Mouse (Mus musculus) central nervous system, embryonic 11.5 days (tissue): ENCODE data around the gene Olfr559. TPM values are rescaled to one million over a fixed set of nuclear protein-coding genes. Genes with fewer than 3 reads are reported as not detected.

ENCODE experiments used
- polyA plus RNA-seq: library from polyadenylated mRNA; depleted of rRNA; stranded (reverse); fragments of >200 nt; gene quantifications from 2 replicates; pipeline ENCODE4 v1.2.3, GENCODE M21; 2012; rRNA removed

Olfr559 gene
- polyA plus RNA-seq: not detected in 2 replicates

DNA sequence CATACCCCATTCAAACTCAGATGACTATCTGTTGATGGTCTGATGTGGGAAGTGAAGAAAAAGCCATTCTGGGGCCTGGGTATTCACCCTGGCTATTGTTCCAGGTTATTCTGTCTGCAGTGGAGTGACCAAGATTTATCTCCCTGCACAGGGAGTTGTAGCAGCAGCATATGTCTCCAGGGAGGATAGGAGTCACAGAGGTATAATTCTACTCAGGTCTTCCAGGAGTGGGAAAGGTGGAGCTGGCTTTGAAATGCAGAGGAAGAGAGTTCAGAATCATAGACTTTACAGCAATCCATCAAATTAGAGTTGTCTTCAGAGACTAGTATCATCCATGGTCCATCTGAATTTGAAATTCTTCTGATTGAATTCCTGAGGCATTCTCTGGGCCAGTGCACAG is at the start of gene Olfr559:
Gene Olfr559, minus strand, starts transcription at position 101 of the 400 bp plus-strand sequence.

DNA sequence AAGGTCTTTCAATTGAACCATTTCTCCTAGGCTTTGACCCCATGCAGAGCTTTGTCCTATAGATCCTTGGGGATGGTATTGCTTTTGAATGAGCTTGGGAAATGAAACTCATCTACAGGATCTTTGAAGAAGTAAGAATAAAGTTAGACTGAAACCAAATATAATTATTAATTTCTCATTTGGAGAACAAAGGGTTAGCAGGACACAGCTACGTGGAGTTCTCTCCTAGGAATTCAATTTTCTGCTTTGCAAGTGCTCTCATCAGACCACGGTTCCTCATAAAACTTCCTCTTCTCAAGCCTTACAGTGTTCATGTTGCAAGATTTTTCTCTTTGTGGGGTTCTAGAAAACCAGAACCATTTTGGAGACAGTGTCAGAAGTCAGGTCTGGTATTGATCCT is 43.6 kb upstream of the Olfr559 start, which contains the start of gene Olfr561:
Gene Olfr561, plus strand, starts transcription at position 301 of the 400 bp plus-strand sequence.

DNA sequence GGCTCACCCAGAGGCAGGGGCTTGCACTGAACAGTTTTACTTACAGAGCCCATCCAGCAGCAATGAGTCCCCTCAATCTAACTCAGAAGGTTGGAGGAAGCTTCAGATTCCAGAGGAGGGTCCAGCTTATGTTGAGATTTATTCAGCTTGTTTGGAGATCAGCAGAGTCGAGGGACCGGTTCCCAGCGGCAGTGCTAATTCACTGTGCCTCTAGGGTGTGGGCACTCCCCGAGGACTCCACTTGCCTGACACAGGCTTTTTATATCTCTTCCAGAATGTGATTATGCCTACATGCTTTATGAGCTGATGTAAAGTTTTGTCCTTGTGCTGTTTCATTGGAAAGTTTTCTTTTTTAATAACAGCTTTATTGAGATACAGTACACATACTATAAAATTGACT is 32.0 kb upstream of the Olfr559 start, which contains the start of the genes Olfr560 and Olfr78:
Gene Olfr560, minus strand, starts transcription at position 101 of the 400 bp plus-strand sequence.
Gene Olfr78, minus strand, starts transcription at position 206 of the 400 bp plus-strand sequence.

DNA sequence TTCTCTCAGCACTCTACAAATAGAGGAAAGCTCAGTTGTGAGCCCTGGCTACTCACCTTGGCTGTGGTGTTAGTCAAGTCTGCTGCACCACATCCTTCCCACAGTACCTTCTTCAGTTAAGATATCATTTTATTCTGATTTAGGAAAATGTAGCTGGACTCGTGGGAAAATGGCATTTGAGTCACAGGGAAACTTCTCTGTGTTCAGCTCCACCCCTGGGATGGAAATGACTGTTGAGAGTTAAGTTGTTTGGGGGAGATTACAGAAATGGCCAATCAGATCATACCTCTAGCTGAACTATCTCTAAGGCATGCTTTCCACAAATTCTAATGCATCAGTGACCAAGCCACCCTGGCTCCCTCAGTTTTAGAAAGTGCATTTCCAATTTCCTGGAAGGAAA is 8.3 kb downstream of the Olfr559 start, which contains the start of gene Olfr33:
Gene Olfr33, minus strand, starts transcription at position 101 of the 400 bp plus-strand sequence.

DNA sequence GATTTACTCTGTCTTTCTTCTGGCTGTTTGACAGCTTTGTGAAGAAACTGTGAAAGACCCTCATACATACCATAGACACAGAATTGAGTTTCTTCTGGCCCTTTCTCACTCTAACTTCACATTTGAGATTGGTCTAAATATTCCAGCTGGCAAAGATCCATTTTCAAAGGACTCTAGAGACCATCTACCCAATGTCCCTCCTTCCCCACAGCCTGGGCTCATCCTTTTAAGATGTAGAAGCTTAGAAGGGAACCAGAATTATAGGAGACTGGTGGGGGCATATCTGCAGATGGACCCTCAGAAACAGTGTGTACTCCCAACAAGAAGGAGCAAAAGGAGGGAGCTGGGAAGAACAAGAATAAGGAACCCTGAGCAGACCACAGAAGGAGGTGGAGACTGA is 25.4 kb downstream of the Olfr559 start, which contains the start of gene Olfr558:
Gene Olfr558, plus strand, starts transcription at position 301 of the 400 bp plus-strand sequence.

DNA sequence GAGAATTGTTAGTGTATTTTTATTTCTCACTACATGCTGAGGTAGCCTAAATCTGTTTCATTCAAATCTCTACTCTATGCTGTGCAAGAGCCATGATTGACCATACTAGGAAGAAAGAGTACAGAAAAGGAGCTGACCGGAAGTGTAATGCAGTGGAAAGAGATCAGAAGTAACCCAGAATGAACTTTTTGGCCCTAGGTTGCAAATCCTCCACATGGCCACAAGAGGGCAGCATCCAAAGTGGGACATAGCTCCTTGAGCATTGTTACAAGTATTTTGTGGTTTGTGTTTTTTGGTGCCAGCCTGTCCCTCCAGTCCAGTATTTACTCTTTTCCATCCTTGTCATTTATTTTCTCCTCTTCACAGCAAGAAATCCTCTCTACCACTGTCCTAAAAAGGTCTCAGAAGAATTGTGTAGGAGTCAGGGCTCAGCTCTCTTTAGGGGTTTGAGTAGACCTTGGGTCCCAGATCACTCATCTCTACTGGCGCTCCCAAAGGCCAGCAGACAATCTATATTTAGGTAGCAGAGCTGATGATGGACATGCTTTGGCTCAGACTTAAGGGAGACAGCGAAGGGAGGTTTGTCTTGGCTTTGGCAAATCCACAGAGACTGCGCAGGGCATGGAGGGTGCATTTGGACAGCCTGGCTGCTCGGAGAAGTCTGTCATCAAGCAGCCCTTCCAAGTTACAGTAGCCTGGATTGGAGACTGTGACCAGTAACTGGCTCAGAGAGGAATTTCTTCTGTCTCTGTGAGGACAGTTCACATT is 31.7 kb downstream of the Olfr559 start, which contains the start of gene Olfr557:
Gene Olfr557, plus strand, starts transcription at position 553 of the 768 bp plus-strand sequence.

DNA sequence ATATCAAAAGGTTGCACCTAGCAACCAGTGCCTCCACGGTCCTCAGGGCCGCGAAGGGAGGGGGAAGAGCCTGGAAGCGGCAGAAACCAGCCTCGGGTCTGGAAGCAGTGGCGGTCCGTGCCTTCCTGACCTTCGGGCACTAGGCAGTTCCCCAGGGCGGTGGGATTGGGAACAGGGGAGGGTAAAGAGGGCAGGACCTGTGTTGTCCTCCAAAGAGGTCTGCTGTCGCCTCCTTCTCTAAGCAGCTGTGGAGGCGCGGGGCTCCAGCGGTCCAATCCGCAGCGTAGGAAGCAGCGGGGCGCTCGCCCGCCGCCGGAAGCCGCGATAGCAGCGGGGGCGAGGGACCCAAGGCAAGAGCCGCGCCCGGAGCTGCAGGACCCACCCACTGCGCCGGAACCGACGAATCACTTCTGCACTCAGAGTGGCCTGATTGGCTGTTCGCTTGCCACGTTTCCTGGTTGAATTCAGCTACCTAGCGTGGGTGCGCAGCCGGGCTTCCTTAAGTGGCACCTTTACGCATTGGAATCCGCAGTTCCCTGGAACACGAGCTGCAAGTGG is 40.3 kb downstream of the Olfr559 start, which contains the start of gene Trim68:
Gene Trim68, minus strand, starts transcription at position 384 of the 558 bp plus-strand sequence.

Other genes with a start within 250 kb of the Olfr559 start
- gene Olfr543, start 245.8 kb downstream of the Olfr559 start, polyA plus RNA-seq: not detected in 2 replicates
- gene Olfr544, start 239.2 kb downstream of the Olfr559 start, polyA plus RNA-seq: not detected in 2 replicates
- not detected in 2 replicates for gene Olfr545, start 227.9 kb downstream of the Olfr559 start, polyA plus RNA-seq
- gene Olfr547, start 192.7 kb downstream of the Olfr559 start, polyA plus RNA-seq: not detected in 2 replicates
- 0.01 TPM in 1 of 2 replicates, not detected in the other for gene Olfr548-ps1, start 186.6 kb downstream of the Olfr559 start, polyA plus RNA-seq
- not detected in 2 replicates for gene Olfr549, start 177.6 kb downstream of the Olfr559 start, polyA plus RNA-seq
- 4.2 and 5.1 TPM in 2 replicates for gene Trim21, start 162.0 kb downstream of the Olfr559 start, polyA plus RNA-seq
- not detected in 2 replicates for gene Olfr550, start 156.0 kb downstream of the Olfr559 start, polyA plus RNA-seq
- not detected in 2 replicates for gene Olfr551, start 135.6 kb downstream of the Olfr559 start, polyA plus RNA-seq
- gene Olfr552, start 129.7 kb downstream of the Olfr559 start, polyA plus RNA-seq: not detected in 2 replicates
- gene Olfr553, start 109.3 kb downstream of the Olfr559 start, polyA plus RNA-seq: not detected in 2 replicates
- gene Olfr554, start 89.1 kb downstream of the Olfr559 start, polyA plus RNA-seq: not detected in 2 replicates
- gene Olfr555, start 68.7 kb downstream of the Olfr559 start, polyA plus RNA-seq: not detected in 2 replicates
- not detected in 2 replicates for gene Olfr556, start 62.6 kb downstream of the Olfr559 start, polyA plus RNA-seq
- 20.2 and 24.8 TPM in 2 replicates for gene Trim68, start 40.2 kb downstream of the Olfr559 start, polyA plus RNA-seq
- gene Olfr557, start 31.6 kb downstream of the Olfr559 start, polyA plus RNA-seq: 0.06 TPM in 1 of 2 replicates, not detected in the other
- gene Olfr558, start 25.3 kb downstream of the Olfr559 start, polyA plus RNA-seq: 0.04 and 0.21 TPM in 2 replicates
- gene Olfr33, start 8.4 kb downstream of the Olfr559 start, polyA plus RNA-seq: not detected in 2 replicates
- not detected in 2 replicates for gene Olfr560, start 31.9 kb upstream of the Olfr559 start, polyA plus RNA-seq
- 0.06 and 0.15 TPM in 2 replicates for gene Olfr78, start 32.0 kb upstream of the Olfr559 start, polyA plus RNA-seq
- gene Olfr561, start 43.7 kb upstream of the Olfr559 start, polyA plus RNA-seq: 0.05 TPM in 1 of 2 replicates, not detected in the other
- not detected in 2 replicates for gene Olfr564, start 76.0 kb upstream of the Olfr559 start, polyA plus RNA-seq
- not detected in 2 replicates for gene Olfr566, start 131.3 kb upstream of the Olfr559 start, polyA plus RNA-seq
- not detected in 2 replicates for gene Olfr568, start 149.6 kb upstream of the Olfr559 start, polyA plus RNA-seq
- gene Olfr569, start 163.4 kb upstream of the Olfr559 start, polyA plus RNA-seq: not detected in 2 replicates
- not detected in 2 replicates for gene Olfr570, start 167.1 kb upstream of the Olfr559 start, polyA plus RNA-seq
- 0.05 and 0.11 TPM in 2 replicates for gene Olfr571, start 190.0 kb upstream of the Olfr559 start, polyA plus RNA-seq
- not detected in 2 replicates for gene Olfr572, start 196.9 kb upstream of the Olfr559 start, polyA plus RNA-seq
- not detected in 2 replicates for gene Olfr573-ps1, start 215.1 kb upstream of the Olfr559 start, polyA plus RNA-seq
- gene Olfr574, start 221.0 kb upstream of the Olfr559 start, polyA plus RNA-seq: not detected in 2 replicates
- not detected in 2 replicates for gene Olfr575, start 231.3 kb upstream of the Olfr559 start, polyA plus RNA-seq
- not detected in 2 replicates for gene Olfr576, start 235.2 kb upstream of the Olfr559 start, polyA plus RNA-seq
- gene Olfr577, start 248.5 kb upstream of the Olfr559 start, polyA plus RNA-seq: not detected in 2 replicates